ENCODE assay signal across 7 mouse cellular contexts in the genomic region with DNA sequence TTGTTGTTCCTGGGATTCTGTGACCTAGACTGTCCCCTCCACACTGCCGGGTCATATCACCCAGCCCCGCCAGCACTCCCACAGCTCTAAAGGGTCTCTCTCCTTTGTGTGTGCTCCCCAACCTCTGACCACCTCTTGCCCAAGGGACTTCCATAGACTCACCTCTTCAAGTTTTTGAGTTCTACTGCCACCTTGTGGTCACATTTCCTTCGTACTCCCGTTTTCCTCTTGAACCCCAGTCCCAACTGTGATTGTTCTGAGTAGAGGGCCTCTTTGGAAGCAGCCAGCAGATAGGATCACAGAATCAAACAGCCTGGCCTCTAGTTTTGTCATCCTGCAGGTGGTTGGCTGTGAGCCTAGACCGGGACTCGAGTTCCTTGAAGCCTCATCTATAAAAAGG. TPM values are rescaled to one million over a fixed set of nuclear protein-coding genes. Genes with fewer than 3 reads are reported as not detected.
A peak's percentile ranks its signal among the peaks of the same experiment; 100 is the strongest.
DNase-seq lines count a peak whose midpoint lies in the region; ATAC-seq and TF ChIP-seq lines count a peak whose summit lies in the region.

No protein-coding gene starts in this region.

- no peak overlapping the region for H3K4me3 ChIP-seq in E14TG2a.4 (replicated peaks; ENCODE audit: low read length)
- H3K4me3 ChIP-seq in lung, embryonic 15.5 days, result no peak overlapping the region

- 9% methylated on average over 6 of the region's 6 CpGs for WGBS in large intestine, adult 2 months
- WGBS in lung, embryonic 15.5 days, result 10% methylated on average over 6 of the region's 6 CpGs

- no peak overlapping the region for H3K9ac ChIP-seq in lung, embryonic 15.5 days

- H3K4me1 ChIP-seq in E14TG2a.4 (replicated peaks; ENCODE audit: low read depth, low read length), result peaks cover 10% of the 10 kb centered on the region
- H3K4me1 ChIP-seq in lung, embryonic 15.5 days, result 0 out of 2 replicates have a peak, but pooled peaks cover 5% of the 10 kb centered on the region

- H3K9me3 ChIP-seq in E14TG2a.4 (ENCODE audit: low read length), result no peaks in the 10 kb centered on the region
- no peaks in the 10 kb centered on the region for H3K9me3 ChIP-seq in lung, embryonic 15.5 days

- H3K27ac ChIP-seq in lung, embryonic 15.5 days, result no peak overlapping the region

- H3K27me3 ChIP-seq in E14TG2a.4 (ENCODE audit: insufficient read depth, low read length), result no peaks in the 10 kb centered on the region
- no peaks in the 10 kb centered on the region for H3K27me3 ChIP-seq in lung, embryonic 15.5 days

- peak; percentile 87 for DNase-seq in ZHBTc4 (ENCODE audit: low read depth, low spot score)
- peak; percentile 49 to 79 for DNase-seq in cerebellum, postnatal 36 days
- DNase-seq in heart, adult 8-10 months (ENCODE audit: low spot score), result peak; percentile 73
- peak; percentile 57 for DNase-seq in large intestine, adult 2 months (ENCODE audit: low read depth, low spot score)
- peak; percentile 34 for DNase-seq in right cerebral cortex, postnatal 4 days

- H3K36me3 ChIP-seq in E14TG2a.4 (ENCODE audit: insufficient read depth, low read length), result no peaks in the 10 kb centered on the region
- no peaks in the 10 kb centered on the region for H3K36me3 ChIP-seq in lung, embryonic 15.5 days

- ATAC-seq in lung, embryonic 15.5 days (ENCODE audit: borderline replicate concordance, extremely low read depth, low FRiP score, low TSS enrichment), result peak; percentile 49; the same call in 1 of the 2 replicates

- peak; percentile 61 for TF ChIP-seq CTCF in E14TG2a.4 (conservative IDR thresholded peaks at IDR 0.05; ENCODE audit: low read length)

- H3K4me2 ChIP-seq in lung, embryonic 15.5 days, result no peak overlapping the region

RNA-seq across cellular contexts. Expression of a gene that starts 30.8 kb away (rescaled TPM):
- total RNA-seq in heart, adult 8-10 months (2022), result 100 to 1,000 TPM in 3 of 4 experiments, 10 to 100 TPM in 1; 97.4 to 114 (median 105) TPM
- 78.1 and 114 TPM in 2 replicates for polyA plus RNA-seq in large intestine, adult 2 months (2012; rRNA removed)
- polyA plus RNA-seq in lung, embryonic 15.5 days (2015; fragmentation: Nextera tagmentation; extraction: Ambion mirVana), result 23.6 and 26.1 TPM in 2 replicates

Comparison
In these comparisons a context has a peak if more than half of its experiments do, and no peak if none do; other contexts are left out.
1. DNase-seq: peak in every context shown above with its lines; median percentile 87 in ZHBTc4; 73 in heart, adult 8-10 months; 64 in cerebellum, postnatal 36 days; 57 in large intestine, adult 2 months; 34 in right cerebral cortex, postnatal 4 days.